Comparison of ENCODE assay signal across 15 mouse cellular contexts in genomic region chr15:27682619-27683018, GRCm38 (mm10). TPM values are rescaled to one million over a fixed set of nuclear protein-coding genes. Genes with fewer than 3 reads are reported as not detected.
DNase-seq lines count a peak whose midpoint lies in the region; ATAC-seq lines count a peak whose summit lies in the region.
"Had no signal": no experiment of that assay in that cellular context is flagged by ENCODE, and none has a peak within 500 bp of the region (broad histone marks: within the 10 kb centered on the region; RNA-seq: fewer than 3 reads in every experiment).

No protein-coding gene starts in this region.

- no peak for DNase-seq in kidney, postnatal 36 days
- peak; percentile 92 for DNase-seq in 3T3-L1 (ENCODE audit: low read depth, low spot score)
- peak; percentile 20 for DNase-seq in adipocyte (ENCODE audit: low spot score)
- DNase-seq in gonadal fat pad, adult 2 months (ENCODE audit: low read depth), result peak; percentile 70
- no peak for DNase-seq in adrenal gland, adult (ENCODE audit: inconsistent age in 2 of 2, low spot score in 1 of 2)
- no peak for DNase-seq in thymus, postnatal 36 days
- no peak for DNase-seq in urinary bladder, postnatal 10 days (ENCODE audit: low spot score)
- DNase-seq: adrenal gland, postnatal 10 days; cerebellum, adult 2 months; right cerebral cortex, postnatal 4 days; thymus, postnatal 25 days had no signal

- H3K36me3 ChIP-seq in kidney, embryonic 16.5 days (ENCODE audit: insufficient read depth, low read length), result no peaks in the 10 kb centered on the region
- H3K36me3 ChIP-seq: forebrain, embryonic 10.5 days; hindbrain, embryonic 15.5 days had no signal

- peak overlapping the region; percentile 86 for H3K27ac ChIP-seq in kidney, embryonic 16.5 days (ENCODE audit: low read length)
- H3K27ac ChIP-seq: forebrain, embryonic 10.5 days; hindbrain, embryonic 15.5 days; left cerebral cortex, adult 2 months had no signal

- 19% methylated on average over 9 of the region's 9 CpGs for WGBS in kidney, embryonic 16.5 days

- H3K9ac ChIP-seq in kidney, embryonic 16.5 days (replicated peaks; ENCODE audit: low read length), result no peak overlapping the region
- H3K9ac ChIP-seq: hindbrain, embryonic 15.5 days had no signal

- H3K4me2 ChIP-seq in kidney, embryonic 16.5 days (replicated peaks; ENCODE audit: low read depth, low read length), result peak overlapping the region; percentile 39; the same call in 1 of the 2 replicates

- H3K4me3 ChIP-seq in kidney, embryonic 16.5 days (ENCODE audit: low read length), result no peak overlapping the region; the same call in 1 of the 2 replicates

- H3K9me3 ChIP-seq in kidney, embryonic 16.5 days (ENCODE audit: low read length), result no peaks in the 10 kb centered on the region
- H3K9me3 ChIP-seq: forebrain, embryonic 10.5 days; hindbrain, embryonic 15.5 days had no signal

- ATAC-seq in kidney, embryonic 16.5 days (ENCODE audit: low FRiP score, low TSS enrichment), result no peak

- H3K4me1 ChIP-seq in kidney, embryonic 16.5 days (ENCODE audit: insufficient read depth, low read length), result peaks cover 21% of the 10 kb centered on the region

- H3K27me3 ChIP-seq in kidney, embryonic 16.5 days (ENCODE audit: insufficient read depth, low read length), result no peaks in the 10 kb centered on the region
- H3K27me3 ChIP-seq: hindbrain, embryonic 15.5 days had no signal

RNA-seq across cellular contexts. Expression of gene Otulinl, which starts 1.2 kb away (rescaled TPM):
- polyA plus RNA-seq in kidney, embryonic 16.5 days (2015; fragmentation: Nextera tagmentation; extraction: Ambion mirVana), result 29.1 and 31.9 TPM in 2 replicates
- 7.3 and 9.0 TPM in 2 replicates for polyA plus RNA-seq in gonadal fat pad, adult 2 months (2012; rRNA removed)

RNA-seq across cellular contexts. Expression of gene Otulin, which starts 52.1 kb away (rescaled TPM):
- polyA plus RNA-seq in kidney, embryonic 16.5 days (2015; fragmentation: Nextera tagmentation; extraction: Ambion mirVana), result 13.6 and 30.1 TPM in 2 replicates
- 33.0 and 38.7 TPM in 2 replicates for polyA plus RNA-seq in gonadal fat pad, adult 2 months (2012; rRNA removed)

Comparison
In these comparisons a context has a peak if more than half of its experiments do, and no peak if none do; other contexts are left out.
1. DNase-seq: peak in 3T3-L1 (single experiment), adipocyte (single experiment) and gonadal fat pad, adult 2 months (single experiment); none in kidney, postnatal 36 days (0 of 2), adrenal gland, adult (0 of 2), thymus, postnatal 36 days (0 of 2) and urinary bladder, postnatal 10 days (single experiment).